Mouse (Mus musculus): ENCODE results near the gene Pkd1l2.

- TF ChIP-seq POLR2A (IDR thresholded peaks at IDR 0.05; ENCODE audit: low read depth, low read length): no peak
- no peak for TF ChIP-seq CTCF (IDR thresholded peaks at IDR 0.05; ENCODE audit: borderline replicate concordance, insufficient read depth, low read length)
These were observed 14.9 kb upstream of the Pkd1l2 start for GRCm38 (mm10) chr8:117097051-117097563.
